9 mouse cellular contexts compared by ENCODE assay signal in genomic region chr17:85617566-85618358, GRCm38 (mm10). TPM values are rescaled to one million over a fixed set of nuclear protein-coding genes. Genes with fewer than 3 reads are reported as not detected.
DNase-seq lines count a peak whose midpoint lies in the region; ATAC-seq and TF ChIP-seq lines count a peak whose summit lies in the region.
"Had no signal": no experiment of that assay in that cellular context is flagged by ENCODE, and none has a peak within 500 bp of the region (broad histone marks: within the 10 kb centered on the region; RNA-seq: fewer than 3 reads in every experiment).

No protein-coding gene starts in this region.

- H3K4me1 ChIP-seq in kidney, postnatal 0 days (replicated peaks; ENCODE audit: insufficient read depth, low read length) = peaks cover 9% of the 10 kb centered on the region
- H3K4me1 ChIP-seq in embryonic facial prominence, embryonic 12.5 days = peaks cover 35% of the 10 kb centered on the region
- H3K4me1 ChIP-seq in intestine, embryonic 15.5 days (replicated peaks) = peaks cover 17% of the 10 kb centered on the region

- H3K27ac ChIP-seq in kidney, postnatal 0 days = no peak overlapping the region
- H3K27ac ChIP-seq in embryonic facial prominence, embryonic 12.5 days = peak overlapping the region; percentile 79
- H3K27ac ChIP-seq in intestine, embryonic 15.5 days = no peak overlapping the region

- peak overlapping the region; percentile 12; the same call in 1 of the 2 replicates for H3K4me3 ChIP-seq in kidney, postnatal 0 days (replicated peaks; ENCODE audit: low read depth, low read length)
- H3K4me3 ChIP-seq in embryonic facial prominence, embryonic 12.5 days = peak overlapping the region; percentile 38
- H3K4me3 ChIP-seq in intestine, embryonic 15.5 days (replicated peaks) = peak overlapping the region; percentile 24

- H3K9me3 ChIP-seq in kidney, postnatal 0 days (replicated peaks; ENCODE audit: low read length) = no peaks in the 10 kb centered on the region
- no peaks in the 10 kb centered on the region for H3K9me3 ChIP-seq in embryonic facial prominence, embryonic 12.5 days
- H3K9me3 ChIP-seq in intestine, embryonic 15.5 days = no peaks in the 10 kb centered on the region

- H3K9ac ChIP-seq in kidney, postnatal 0 days (ENCODE audit: low read depth, low read length) = no peak overlapping the region
- peak overlapping the region; percentile 41; the same call in 1 of the 2 replicates for H3K9ac ChIP-seq in embryonic facial prominence, embryonic 12.5 days
- H3K9ac ChIP-seq in intestine, embryonic 15.5 days = no peak overlapping the region

- intact Hi-C loops in left cerebral cortex, postnatal 14 days (cut with DNase I) = no loop called here

- peaks cover 96% of the 10 kb centered on the region for H3K27me3 ChIP-seq in kidney, postnatal 0 days (ENCODE audit: insufficient read depth, low read length)
- H3K27me3 ChIP-seq in embryonic facial prominence, embryonic 12.5 days = peaks cover 98% of the 10 kb centered on the region
- H3K27me3 ChIP-seq in intestine, embryonic 15.5 days (replicated peaks) = peaks cover 99% of the 10 kb centered on the region

- under 1% methylated on average over 31 of the region's 36 CpGs for WGBS in kidney, postnatal 0 days
- WGBS in embryonic facial prominence, embryonic 12.5 days = under 1% methylated on average over 36 of the region's 36 CpGs
- under 1% methylated on average over 36 of the region's 36 CpGs for WGBS in intestine, embryonic 15.5 days

- DNase-seq in kidney, postnatal 0 days (ENCODE audit: low spot score) = peak; percentile 46
- DNase-seq in kidney, adult 8-10 months = no peak
- peak; percentile 76 for DNase-seq in retina, embryonic 14.5 days (ENCODE audit: low spot score)
- DNase-seq in layer of hippocampus, postnatal 14 days (ENCODE audit: low spot score in 2 of 2) = no peak
- no peak for DNase-seq in left cerebral cortex, postnatal 14 days (ENCODE audit: low spot score in 2 of 2)

- no peak for TF ChIP-seq CTCF in kidney, postnatal 0 days (IDR thresholded peaks at IDR 0.05; ENCODE audit: low read depth)

- peak; percentile 33; the same call in 1 of the 2 replicates for ATAC-seq in kidney, postnatal 0 days (replicated peaks; ENCODE audit: low FRiP score, low read depth)
- peak; percentile 12 for ATAC-seq in embryonic facial prominence, embryonic 12.5 days (ENCODE audit: insufficient number of reproducible peaks, insufficient read depth, low FRiP score, low TSS enrichment)
- peak; percentile 27; the same call in 1 of the 2 replicates for ATAC-seq in intestine, embryonic 15.5 days
- ATAC-seq in megakaryocyte, adult 5-6 weeks (ENCODE audit: poor library complexity, severe bottlenecking) = no peak

- no peaks in the 10 kb centered on the region for H3K36me3 ChIP-seq in kidney, postnatal 0 days (ENCODE audit: insufficient read depth, low read length)
- H3K36me3 ChIP-seq in embryonic facial prominence, embryonic 12.5 days = no peaks in the 10 kb centered on the region
- no peaks in the 10 kb centered on the region for H3K36me3 ChIP-seq in intestine, embryonic 15.5 days

- H3K4me2 ChIP-seq in kidney, postnatal 0 days (ENCODE audit: low read length) = peak overlapping the region; percentile 40
- H3K4me2 ChIP-seq in embryonic facial prominence, embryonic 12.5 days (replicated peaks) = peak overlapping the region; percentile 50
- peak overlapping the region; percentile 52 for H3K4me2 ChIP-seq in intestine, embryonic 15.5 days (replicated peaks)

RNA-seq across cellular contexts. Expression of gene Six3, which starts 4.4 kb away (rescaled TPM):
- polyA plus RNA-seq in kidney, postnatal 0 days (2015; fragmentation: Nextera tagmentation; extraction: Ambion mirVana) = not detected in 2 replicates
- 8.9 and 9.8 TPM in 2 replicates for polyA plus RNA-seq in embryonic facial prominence, embryonic 12.5 days (2016; fragmentation: Nextera tagmentation; extraction: Ambion mirVana)
- not detected in 2 replicates for polyA plus RNA-seq in intestine, embryonic 15.5 days (2015; fragmentation: Nextera tagmentation; extraction: Ambion mirVana)
- total RNA-seq in layer of hippocampus, postnatal 14 days (2021) = 1 to 10 TPM; 1.5 to 1.7 TPM
- total RNA-seq in left cerebral cortex, postnatal 14 days (2021) = 1 to 10 TPM; 1.3 to 2.7 TPM
- not detected in 2 replicates for total RNA-seq in megakaryocyte, adult 5-6 weeks (2015)
- total RNA-seq in megakaryocyte, adult 5-6 weeks (2017) = not detected in 2 replicates
- polyA plus RNA-seq: testis, adult 2 months had no signal

Comparison
In these comparisons a context has a peak if more than half of its experiments do, and no peak if none do; other contexts are left out.
1. DNase-seq: peak in kidney, postnatal 0 days (single experiment) and retina, embryonic 14.5 days (single experiment); none in kidney, adult 8-10 months (0 of 2), layer of hippocampus, postnatal 14 days (0 of 2) and left cerebral cortex, postnatal 14 days (0 of 2).
2. Peak in every context shown above with its lines, with median percentiles within 50 percentile points of each other: H3K4me2 ChIP-seq and H3K4me3 ChIP-seq.